Mouse (Mus musculus): ENCODE results near the gene Uchl5.

The Uchl5 gene

DNA sequence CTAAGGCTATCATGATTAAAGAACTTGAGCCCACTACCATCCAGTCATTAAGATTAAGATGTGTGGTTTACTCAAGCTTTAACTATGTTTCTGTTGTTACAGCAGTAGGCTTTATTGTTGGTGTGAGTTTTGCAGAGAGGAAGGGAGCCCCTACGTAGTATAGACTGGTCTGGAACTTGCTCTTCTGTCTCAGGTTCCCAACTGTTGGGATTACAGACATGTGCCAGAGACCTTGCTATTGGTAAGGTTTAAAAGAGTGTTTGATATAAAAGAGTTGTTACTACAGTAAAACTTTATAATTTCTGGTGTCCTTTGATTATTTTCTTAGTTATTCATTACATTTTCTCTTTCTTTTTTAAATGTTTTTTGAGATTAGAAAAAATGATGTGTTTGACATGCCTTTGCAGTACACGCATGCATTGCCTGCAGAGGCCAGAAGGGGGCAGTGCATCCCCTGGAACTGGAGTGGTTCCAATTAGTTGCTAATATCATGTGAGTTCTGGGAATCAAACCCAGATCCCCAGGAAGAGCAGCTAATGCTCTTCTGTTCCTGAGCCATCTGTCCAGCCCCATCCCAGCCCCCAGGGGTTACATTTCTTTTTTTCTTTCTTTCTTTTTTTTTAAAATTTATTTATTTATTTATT, 11.6 kb downstream of the Uchl5 start:
- CTCF ChIA-PET = interaction anchor here (0.6 kb wide), 1 partner anchor 1169 kb away, joined by 3 read pairs; no protein-coding TSS in a partner anchor

GRCm38 (mm10) chr1:143803537-143803936, 26.5 kb downstream of the Uchl5 start:
- CTCF ChIA-PET = interaction anchor here (0.7 kb wide), 1 partner anchor 86 kb away, joined by 14 read pairs; no protein-coding TSS in a partner anchor

DNA sequence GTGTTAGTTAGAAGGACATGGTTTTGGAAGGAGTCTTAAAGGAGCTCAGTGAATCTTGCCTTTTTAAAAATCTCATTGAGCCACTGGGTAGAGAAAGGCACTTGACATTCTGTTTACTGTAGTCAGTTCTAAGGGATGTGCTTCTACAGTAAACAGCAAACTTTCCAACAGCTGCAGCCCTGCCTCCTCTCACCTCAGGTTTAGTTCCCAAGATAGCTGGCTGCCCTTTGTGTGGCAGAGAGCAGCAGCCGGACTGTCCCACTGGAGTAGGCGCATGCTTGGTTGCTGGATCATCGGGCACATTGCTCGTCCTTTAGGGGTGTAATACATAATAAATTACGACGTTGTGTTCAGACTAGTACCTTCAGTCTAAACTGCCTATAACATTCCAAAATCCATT, 32.0 kb downstream of the Uchl5 start:
- CTCF ChIA-PET = no interaction called here

DNA sequence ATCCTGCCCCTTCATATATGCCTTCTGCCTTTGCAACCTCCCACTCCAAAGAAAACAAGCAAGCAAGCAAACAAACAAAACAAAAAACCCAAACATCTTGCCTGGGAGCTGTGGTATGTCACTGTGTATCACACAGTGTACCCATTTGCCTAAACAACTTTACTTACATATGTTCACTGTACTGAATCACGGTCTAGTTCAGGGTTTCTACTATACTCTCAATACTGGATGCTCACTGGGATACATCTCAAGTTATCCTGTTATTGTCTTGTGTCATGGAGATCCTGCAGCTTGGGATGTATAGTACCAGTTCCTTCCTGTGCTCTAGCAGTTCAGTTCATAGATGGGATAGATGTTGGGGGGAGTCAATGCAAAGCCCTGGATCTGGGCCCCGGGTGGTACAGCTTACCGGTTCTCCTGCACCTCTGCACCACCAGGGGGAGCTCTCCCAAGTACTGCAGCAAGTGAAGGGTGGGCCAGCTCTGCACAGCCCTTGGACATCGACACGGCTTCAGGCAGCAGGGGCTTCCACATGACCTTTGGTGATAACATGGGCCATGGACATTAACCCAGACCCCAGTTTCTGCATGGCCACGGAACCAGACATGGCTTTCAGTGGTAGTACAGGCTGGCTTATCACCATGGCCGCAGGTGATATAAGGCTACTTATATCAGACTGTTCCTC, 36.7 kb downstream of the Uchl5 start:
- CTCF ChIA-PET = interaction anchor here (0.7 kb wide), 1 partner anchor 119 kb away, joined by 3 read pairs; no protein-coding TSS in a partner anchor

- CTCF ChIA-PET = no interaction called here
These were observed 43.2 kb downstream of the Uchl5 start for GRCm38 (mm10) chr1:143820096-143820877.

DNA sequence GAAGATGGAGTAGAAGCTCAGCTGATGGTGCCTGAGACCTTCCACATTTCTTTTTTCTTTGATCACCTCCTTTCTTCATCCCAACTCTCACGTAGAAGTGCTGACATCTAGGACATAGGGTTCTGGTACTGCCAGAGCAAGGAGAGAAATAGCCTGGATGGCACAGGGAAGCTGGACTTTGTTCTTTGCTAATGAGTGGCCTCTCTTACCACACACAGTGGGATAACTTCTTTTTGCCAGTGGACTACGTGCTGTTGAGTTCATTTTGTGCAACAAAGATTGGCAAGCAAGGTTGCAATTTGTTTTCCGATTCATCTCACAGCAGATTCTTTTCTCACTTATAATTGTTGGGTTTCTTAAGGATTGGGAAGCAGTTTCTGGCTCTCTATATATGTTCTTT, 45.6 kb downstream of the Uchl5 start:
- CTCF ChIA-PET = no interaction called here

GRCm38 (mm10) chr1:143830713-143831112, 53.6 kb downstream of the Uchl5 start:
- CTCF ChIA-PET = no interaction called here

DNA sequence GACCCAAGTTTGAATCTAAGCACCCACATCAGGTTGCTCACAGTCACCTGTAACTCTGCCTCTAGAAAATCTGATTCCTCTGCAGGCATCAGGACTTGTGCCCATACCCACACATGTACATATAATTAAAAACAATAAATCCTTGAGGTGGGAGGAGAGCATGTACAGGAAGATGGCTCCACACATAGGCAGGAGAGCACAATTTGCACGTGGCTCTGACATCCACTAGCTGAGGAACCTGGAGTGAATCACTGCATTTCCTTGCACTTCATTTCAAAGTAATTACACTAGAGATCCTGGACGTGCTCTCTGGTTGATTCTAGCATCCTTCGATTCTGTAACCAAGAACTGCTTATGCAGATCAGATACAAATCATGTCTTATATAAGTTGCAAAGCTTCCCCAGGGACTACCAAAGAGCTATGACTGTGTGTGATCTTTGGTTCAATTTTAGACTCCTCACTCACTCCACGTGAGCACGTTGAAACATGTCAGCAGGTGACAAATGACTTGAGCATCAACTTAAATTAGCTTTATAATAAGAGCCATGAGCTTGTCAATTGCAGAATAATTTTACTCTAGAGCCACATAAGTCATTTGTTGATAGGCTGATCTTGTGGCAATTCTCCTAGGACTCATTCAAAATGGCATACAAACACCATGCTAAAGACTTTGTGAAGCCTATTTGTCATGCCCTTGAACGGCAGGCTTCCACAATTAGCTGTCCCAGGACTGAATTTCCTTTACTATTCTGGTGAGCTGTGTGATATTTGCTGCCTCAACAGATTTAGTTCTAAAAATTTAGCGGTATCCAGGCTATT, 59.5 kb downstream of the Uchl5 start:
- CTCF ChIA-PET = no interaction called here

- CTCF ChIA-PET = no interaction called here
These were observed 60.6 kb downstream of the Uchl5 start for GRCm38 (mm10) chr1:143837681-143838080.

- CTCF ChIA-PET = no interaction called here
These were observed 61.9 kb downstream of the Uchl5 start for GRCm38 (mm10) chr1:143838896-143839410.

DNA sequence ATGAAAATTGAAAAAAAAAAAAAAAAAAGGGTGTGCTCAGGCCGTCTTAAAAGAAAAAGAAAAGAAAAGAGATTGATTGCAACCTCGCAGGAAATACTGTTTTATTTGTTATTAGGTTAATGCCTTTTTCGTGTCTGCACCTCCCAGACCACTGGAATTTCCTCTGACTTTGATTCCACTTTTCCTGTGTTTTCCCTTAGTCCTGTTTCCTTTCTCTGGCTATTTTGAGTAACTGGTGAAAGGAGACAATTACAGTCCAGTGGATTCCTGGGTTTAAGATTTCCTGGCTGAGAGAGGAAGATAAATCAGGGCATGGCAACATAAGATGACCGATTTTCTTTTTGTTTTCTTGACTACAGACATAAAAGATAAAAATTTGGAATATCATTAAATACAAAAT, 75.3 kb downstream of the Uchl5 start:
- CTCF ChIA-PET = interaction anchor here (0.8 kb wide), 1 partner anchor 47 kb away, joined by 10 read pairs; no protein-coding TSS in a partner anchor

- CTCF ChIA-PET = no interaction called here
These were observed 75.8 kb downstream of the Uchl5 start for GRCm38 (mm10) chr1:143852779-143853358.

- CTCF ChIA-PET = no interaction called here
These were observed 76.6 kb downstream of the Uchl5 start for GRCm38 (mm10) chr1:143853691-143854115.

DNA sequence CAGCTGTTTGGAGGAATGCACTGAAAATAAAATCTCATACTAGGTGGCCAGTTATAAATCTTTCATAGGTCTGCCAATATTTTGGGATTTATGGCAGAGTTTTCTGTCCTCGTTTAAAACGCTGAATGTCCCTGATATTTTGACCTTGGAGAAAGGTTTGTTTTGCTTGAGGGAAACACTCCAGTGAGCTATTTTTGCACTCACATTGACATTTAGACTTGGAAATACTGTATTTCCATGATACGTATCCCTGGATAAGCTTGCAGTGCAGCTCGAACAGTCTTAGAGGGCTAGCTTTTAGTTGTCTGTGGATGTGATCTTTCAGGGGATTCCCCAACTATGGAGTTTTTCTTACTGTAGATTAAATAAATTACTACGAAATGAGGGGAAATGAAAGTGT, 78.6 kb downstream of the Uchl5 start:
- CTCF ChIA-PET = no interaction called here
